Mouse (Mus musculus) heart, embryonic 16.5 days (tissue): Measurements from ENCODE around the gene Sipa1l2. TPM values are rescaled to one million over a fixed set of nuclear protein-coding genes. Genes with fewer than 3 reads are reported as not detected.

ENCODE experiments used
- ATAC-seq: fragments of 200-750 bp; cut with Nextera tagmentation; replicated peaks from 2 replicates; pipeline ENCODE4 v1.8.0; 2017; ENCODE audit warnings: moderate number of reproducible peaks; ENCODE audit not compliant: insufficient read depth, low FRiP score; ENCODE audit errors: extremely low read depth
- H3K27ac ChIP-seq: fragments of 300-500 bp; sonication (generic); 2 replicates; pipeline ENCODE4 v1.5.1; 2014; ENCODE audit warnings: mild to moderate bottlenecking, low read length, control low read depth, moderate library complexity
- H3K27me3 ChIP-seq: fragments of 300-500 bp; sonication (generic); 2 replicates; pipeline ENCODE4 v1.6.1; 2014; ENCODE audit warnings: low read length, mixed read lengths; ENCODE audit not compliant: control insufficient read depth, insufficient read depth
- H3K36me3 ChIP-seq: fragments of 300-500 bp; sonication (generic); 2 replicates; pipeline ENCODE4 v1.6.1; 2014; ENCODE audit not compliant: control insufficient read depth, insufficient read depth
- H3K4me1 ChIP-seq: fragments of 300-500 bp; sonication (generic); 2 replicates; pipeline ENCODE4 v1.6.1; 2014; ENCODE audit warnings: low read length, mixed read lengths; ENCODE audit not compliant: control insufficient read depth, insufficient read depth
- H3K4me2 ChIP-seq: fragments of 300-500 bp; sonication (generic); 2 replicates; pipeline ENCODE4 v1.6.1; 2014; ENCODE audit warnings: low read depth, mild to moderate bottlenecking, control low read depth, low read length
- H3K4me3 ChIP-seq: fragments of 300-500 bp; sonication (generic); 2 replicates; pipeline ENCODE4 v1.5.1; 2014; ENCODE audit warnings: mild to moderate bottlenecking, control low read depth, low read length
- H3K9ac ChIP-seq: fragments of 300-500 bp; sonication (generic); 2 replicates; pipeline ENCODE4 v1.6.1; 2014; ENCODE audit warnings: low read length, control low read depth
- H3K9me3 ChIP-seq: fragments of 300-500 bp; sonication (generic); replicated peaks from 2 replicates; pipeline ENCODE4 v1.6.1; 2016; ENCODE audit warnings: low read length; ENCODE audit not compliant: control insufficient read depth
- WGBS: fragments of 180-500 bp; shearing (Covaris S2); extraction: QIAGEN DNeasy Blood & Tissue Kit; methylation state at CpG from one replicate; pipeline ENCODE4 v1.1.7; 2014; 5-methylcytosine and 5-hydroxymethylcytosine counted together
- polyA plus RNA-seq: library from polyadenylated mRNA; unstranded; fragments of >200 nt; fragmentation: Nextera tagmentation; extraction: Ambion mirVana; gene quantifications from 2 replicates; pipeline ENCODE4 v1.2.1, GENCODE M21; 2015

Gene Sipa1l2
- polyA plus RNA-seq, 1 experiment from 2014 or later = 19.9 TPM

DNA sequence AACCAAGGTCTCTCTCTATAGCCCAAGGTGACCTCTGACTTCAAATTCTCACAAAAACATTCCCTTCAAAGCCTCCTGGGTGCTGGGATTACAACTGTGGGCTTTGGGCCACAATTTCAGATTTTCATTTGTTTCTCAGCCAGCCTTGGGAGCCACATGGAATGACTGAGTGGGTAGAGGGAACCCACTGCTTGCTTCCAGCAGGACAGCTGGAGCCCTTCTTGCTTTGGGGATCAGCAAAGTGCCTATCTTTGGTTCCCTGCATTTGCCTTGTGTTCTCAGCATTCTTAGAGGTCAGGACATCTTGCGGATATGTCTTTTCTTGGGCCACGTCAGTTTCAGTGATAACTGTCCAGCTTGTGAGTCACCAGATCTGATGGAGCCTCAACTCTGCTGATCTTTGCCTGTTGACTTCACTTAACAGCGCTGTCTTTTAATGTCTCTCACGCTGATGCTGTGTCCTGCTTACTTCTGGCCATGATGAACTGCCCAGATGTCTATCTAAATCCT is 38.2 kb upstream of the Sipa1l2 start:
- Histone ChIP-seq H3K27me3 (no peaks in the 10 kb centered on the region), H3K36me3 (no peaks in the 10 kb centered on the region), H3K9ac (no peak overlapping the region), H3K27ac (no peak overlapping the region), H3K9me3 (no peaks in the 10 kb centered on the region), H3K4me2 (no peak overlapping the region), H3K4me3 (no peak overlapping the region), H3K4me1 (peaks cover 5% of the 10 kb centered on the region)
- no peak for ATAC-seq
- 75% methylated on average over 4 of the region's 4 CpGs for WGBS

DNA sequence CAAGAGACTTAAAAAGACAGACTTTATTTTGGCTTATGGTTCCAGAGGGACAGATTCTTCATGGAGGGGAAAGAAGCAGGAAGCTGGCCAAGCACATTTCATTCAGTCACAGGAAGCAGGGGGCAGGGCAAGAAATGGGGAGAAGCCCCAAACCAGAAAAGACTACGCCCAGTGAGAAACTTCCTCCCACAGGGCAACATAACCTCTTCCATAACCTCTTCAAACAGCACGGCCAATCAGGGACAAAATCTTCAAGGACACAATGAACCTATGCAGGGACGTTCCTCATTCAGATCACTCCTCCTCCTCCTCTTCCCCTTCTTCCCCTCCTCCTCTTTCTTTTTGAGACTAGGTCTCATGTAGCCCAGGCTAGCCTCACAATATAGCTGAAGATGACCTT is 37.3 kb upstream of the Sipa1l2 start:
- 64% methylated on average over 3 of the region's 3 CpGs for WGBS

GRCm38 (mm10) chr8:125604817-125605512 is 35.4 kb upstream of the Sipa1l2 start:
- Histone ChIP-seq H3K4me1 (no peaks in the 10 kb centered on the region; the same call in 1 of the 2 replicates), H3K27me3 (no peaks in the 10 kb centered on the region), H3K27ac (no peak overlapping the region), H3K36me3 (no peaks in the 10 kb centered on the region), H3K4me3 (no peak overlapping the region), H3K9me3 (no peaks in the 10 kb centered on the region), H3K9ac (no peak overlapping the region), H3K4me2 (no peak overlapping the region)
- no peak for ATAC-seq
- WGBS = 68% methylated on average over 8 of the region's 8 CpGs

More for the DNA sequence above, 37.3 kb upstream of the Sipa1l2 start:
- Histone ChIP-seq H3K36me3 (no peaks in the 10 kb centered on the region), H3K27me3 (no peaks in the 10 kb centered on the region), H3K9ac (no peak overlapping the region), H3K4me3 (no peak overlapping the region), H3K4me1 (peaks cover 5% of the 10 kb centered on the region), H3K27ac (no peak overlapping the region), H3K4me2 (no peak overlapping the region), H3K9me3 (no peaks in the 10 kb centered on the region)
- ATAC-seq = no peak

GRCm38 (mm10) chr8:125604213-125604816 is 34.7 kb upstream of the Sipa1l2 start:
- Histone ChIP-seq H3K9me3 (no peaks in the 10 kb centered on the region), H3K27ac (no peak overlapping the region), H3K4me1 (no peaks in the 10 kb centered on the region; the same call in 1 of the 2 replicates), H3K9ac (no peak overlapping the region), H3K27me3 (no peaks in the 10 kb centered on the region), H3K4me2 (no peak overlapping the region), H3K36me3 (no peaks in the 10 kb centered on the region), H3K4me3 (no peak overlapping the region)
- 76% methylated on average over 18 of the region's 18 CpGs for WGBS
- ATAC-seq = no peak

DNA sequence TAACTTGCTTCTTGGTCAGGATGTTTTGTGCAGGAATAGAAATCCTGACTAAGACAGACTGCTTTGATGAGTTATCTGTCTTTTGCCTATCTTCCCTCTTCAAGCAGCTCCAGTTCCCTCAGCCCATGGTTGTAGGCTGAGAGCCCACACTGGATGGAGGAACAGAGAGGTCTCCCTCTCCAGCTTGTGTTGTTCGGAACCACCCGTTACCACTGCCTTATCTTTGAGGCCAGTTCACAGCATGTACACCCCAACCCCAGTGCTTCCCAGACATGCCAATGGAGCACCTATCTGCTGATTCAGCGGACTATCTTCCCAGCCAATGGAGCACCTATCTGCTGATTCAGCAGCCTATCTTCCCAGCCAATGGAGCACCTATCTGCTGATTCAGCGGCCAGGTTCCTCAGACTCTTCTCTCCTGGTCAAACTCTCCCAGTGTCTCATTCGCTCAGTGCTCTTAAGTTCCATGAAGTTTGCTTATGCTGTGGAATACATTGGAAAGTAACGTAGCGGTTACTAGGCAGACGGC is 33.8 kb upstream of the Sipa1l2 start:
- no peak overlapping the region for H3K4me3 ChIP-seq
- ATAC-seq = no peak
- no peaks in the 10 kb centered on the region; the same call in 1 of the 2 replicates for H3K4me1 ChIP-seq
- H3K27ac ChIP-seq = no peak overlapping the region
- H3K9me3 ChIP-seq = no peaks in the 10 kb centered on the region
- H3K36me3 ChIP-seq = no peaks in the 10 kb centered on the region
- H3K27me3 ChIP-seq = no peaks in the 10 kb centered on the region
- no peak overlapping the region for H3K4me2 ChIP-seq
- H3K9ac ChIP-seq = no peak overlapping the region
- 80% methylated on average over 8 of the region's 8 CpGs for WGBS

DNA sequence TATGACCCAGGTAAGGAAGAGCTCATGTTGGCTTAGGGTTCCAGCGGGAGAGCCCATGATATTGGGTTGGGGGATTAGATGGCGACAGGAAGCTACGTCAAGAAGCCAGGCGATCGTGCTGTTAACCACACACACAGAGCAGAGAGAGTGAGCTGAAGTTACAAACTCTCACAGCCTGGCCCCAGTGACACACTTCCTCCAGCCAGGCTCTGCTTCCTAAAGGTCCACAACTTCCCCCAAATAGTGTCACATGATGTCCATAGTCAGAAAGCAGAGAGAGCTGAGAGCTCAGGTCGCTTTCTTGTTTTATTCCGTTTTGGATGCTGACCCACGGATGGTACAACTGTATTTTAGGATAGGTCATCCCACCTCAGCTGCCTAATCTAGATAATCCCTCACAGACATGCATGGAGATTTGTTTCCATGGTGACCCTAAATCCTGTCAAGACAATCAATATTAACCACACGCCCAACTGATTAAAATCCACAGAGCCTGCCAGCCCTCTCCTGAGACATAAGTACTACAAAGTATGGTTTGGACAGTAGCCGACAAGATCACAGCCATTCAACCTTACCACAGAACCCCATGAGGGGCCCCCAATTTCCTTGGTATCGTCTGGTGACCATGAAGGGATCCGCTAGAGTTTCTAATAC is 30.6 kb upstream of the Sipa1l2 start:
- H3K4me2 ChIP-seq = no peak overlapping the region
- H3K36me3 ChIP-seq = no peaks in the 10 kb centered on the region
- WGBS = 69% methylated on average over 12 of the region's 12 CpGs
- H3K27me3 ChIP-seq = no peaks in the 10 kb centered on the region
- no peak overlapping the region for H3K9ac ChIP-seq
- ATAC-seq = no peak
- H3K9me3 ChIP-seq = no peaks in the 10 kb centered on the region
- H3K27ac ChIP-seq = peak overlapping the region; percentile 24; the same call in 1 of the 2 replicates
- H3K4me3 ChIP-seq = no peak overlapping the region
- H3K4me1 ChIP-seq = peaks cover 3% of the 10 kb centered on the region; the same call in 1 of the 2 replicates

GRCm38 (mm10) chr8:125595571-125596508 is 26.2 kb upstream of the Sipa1l2 start:
- no peak overlapping the region for H3K9ac ChIP-seq
- no peak overlapping the region for H3K4me3 ChIP-seq
- WGBS = 53% methylated on average over 17 of the region's 17 CpGs
- no peaks in the 10 kb centered on the region for H3K9me3 ChIP-seq
- H3K27me3 ChIP-seq = no peaks in the 10 kb centered on the region
- ATAC-seq = no peak
- no peaks in the 10 kb centered on the region for H3K36me3 ChIP-seq
- no peak overlapping the region for H3K4me2 ChIP-seq
- no peak overlapping the region for H3K27ac ChIP-seq
- peaks cover 3% of the 10 kb centered on the region; the same call in 1 of the 2 replicates for H3K4me1 ChIP-seq

DNA sequence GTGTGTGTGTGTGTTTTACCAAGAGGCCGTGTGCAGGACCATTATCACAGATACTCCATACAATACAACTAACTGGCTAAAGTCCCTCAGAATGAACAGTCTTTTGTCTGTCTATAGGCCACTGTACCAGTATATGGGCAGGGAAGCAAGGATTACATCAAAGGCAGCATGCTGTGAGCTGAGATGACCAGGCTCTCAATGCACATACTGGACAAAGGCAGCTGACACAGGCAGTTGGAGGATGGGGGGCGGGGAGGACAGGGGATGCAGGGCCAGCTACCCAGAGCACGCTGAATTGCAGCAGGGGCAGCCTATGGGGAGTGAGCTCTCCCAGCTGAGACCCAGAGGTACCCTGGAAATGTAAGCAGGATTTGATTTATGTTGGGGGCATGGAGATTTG is 20.8 kb upstream of the Sipa1l2 start:
- no peak overlapping the region for H3K9ac ChIP-seq
- H3K4me3 ChIP-seq = no peak overlapping the region
- H3K4me2 ChIP-seq = no peak overlapping the region
- ATAC-seq = no peak
- 76% methylated on average over 3 of the region's 3 CpGs for WGBS
- no peaks in the 10 kb centered on the region for H3K9me3 ChIP-seq
- no peak overlapping the region for H3K27ac ChIP-seq
- H3K4me1 ChIP-seq = no peaks in the 10 kb centered on the region
- no peaks in the 10 kb centered on the region for H3K27me3 ChIP-seq
- no peaks in the 10 kb centered on the region for H3K36me3 ChIP-seq
